22 mouse cellular contexts compared by ENCODE assay signal in the genomic region with DNA sequence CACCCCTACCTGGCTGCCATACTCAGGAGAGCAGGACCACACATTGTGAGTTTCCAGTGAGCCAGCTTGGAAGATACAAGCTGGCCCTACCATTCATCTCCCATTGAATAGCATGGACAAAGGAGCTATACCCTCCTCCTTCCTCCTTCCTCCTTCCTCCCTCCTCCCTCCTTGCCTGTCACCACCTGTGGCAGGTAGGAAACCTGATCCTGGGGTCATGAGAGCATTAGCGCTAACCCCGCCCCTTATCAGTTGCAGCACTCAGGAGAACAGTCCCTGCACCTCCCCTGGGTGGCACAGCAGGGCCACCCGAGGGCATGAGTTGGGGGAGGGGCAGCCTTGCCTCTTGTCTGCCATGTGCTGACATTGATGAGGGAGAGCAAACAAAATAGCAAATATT.
"Had no signal": no experiment of that assay in that cellular context is flagged by ENCODE, and none has a peak within 500 bp of the region (broad histone marks: within the 10 kb centered on the region; RNA-seq: fewer than 3 reads in every experiment).

No protein-coding gene starts in this region.

- ATAC-seq: hindbrain, postnatal 0 days; intestine, embryonic 16.5 days had no signal

- DNase-seq: gastrocnemius, postnatal 14 days; gastrocnemius, postnatal 36 days; heart, adult 11 months; heart, adult 2 months; kidney, adult 18-20 months; kidney, adult 8-10 months; kidney, postnatal 10 days; kidney, postnatal 25 days; kidney, postnatal 4 days; liver; liver, embryonic 13.5 days had no signal

- H3K4me2 ChIP-seq: heart, embryonic 12.5 days; hindbrain, embryonic 12.5 days; hindbrain, embryonic 14.5 days; limb, embryonic 12.5 days; liver, embryonic 11.5 days; liver, embryonic 13.5 days; liver, embryonic 15.5 days had no signal

- H3K9ac ChIP-seq: heart, embryonic 12.5 days; hindbrain, embryonic 12.5 days; hindbrain, embryonic 14.5 days; limb, embryonic 12.5 days; liver, embryonic 13.5 days; liver, embryonic 15.5 days had no signal

- H3K36me3 ChIP-seq: heart, embryonic 10.5 days; heart, embryonic 12.5 days; hindbrain, embryonic 12.5 days; limb, embryonic 10.5 days; limb, embryonic 12.5 days; liver, embryonic 13.5 days; liver, embryonic 15.5 days had no signal

- H3K27me3 ChIP-seq: hindbrain, embryonic 12.5 days; liver, embryonic 13.5 days; liver, embryonic 15.5 days had no signal

- H3K9me3 ChIP-seq: heart, embryonic 10.5 days; heart, embryonic 12.5 days; hindbrain, embryonic 12.5 days; limb, embryonic 10.5 days; limb, embryonic 12.5 days; liver, embryonic 13.5 days; liver, embryonic 15.5 days had no signal

- H3K4me3 ChIP-seq: heart, adult 2 months; heart, embryonic 10.5 days; heart, embryonic 12.5 days; hindbrain, embryonic 12.5 days; layer of hippocampus, adult 2 months; limb, embryonic 10.5 days; limb, embryonic 12.5 days; liver, embryonic 13.5 days; liver, embryonic 15.5 days had no signal

- H3K27ac ChIP-seq: heart, adult 2 months; heart, embryonic 10.5 days; hindbrain, embryonic 12.5 days; hindbrain, embryonic 14.5 days; hindbrain, postnatal 0 days; layer of hippocampus, adult 2 months; limb, embryonic 10.5 days; limb, embryonic 12.5 days; liver, embryonic 13.5 days; liver, embryonic 15.5 days had no signal

- H3K4me1 ChIP-seq: heart, embryonic 10.5 days; heart, embryonic 12.5 days; hindbrain, embryonic 12.5 days; limb, embryonic 10.5 days; limb, embryonic 12.5 days; liver, embryonic 13.5 days; liver, embryonic 15.5 days had no signal
